Mouse (Mus musculus): ENCODE results near the gene Enthd1.
"Not testable (repeated sequence)": the region's sequence is repeated elsewhere in the genome, so short reads cannot be mapped to it uniquely, and the experiment has no call there.

Enthd1 gene

DNA sequence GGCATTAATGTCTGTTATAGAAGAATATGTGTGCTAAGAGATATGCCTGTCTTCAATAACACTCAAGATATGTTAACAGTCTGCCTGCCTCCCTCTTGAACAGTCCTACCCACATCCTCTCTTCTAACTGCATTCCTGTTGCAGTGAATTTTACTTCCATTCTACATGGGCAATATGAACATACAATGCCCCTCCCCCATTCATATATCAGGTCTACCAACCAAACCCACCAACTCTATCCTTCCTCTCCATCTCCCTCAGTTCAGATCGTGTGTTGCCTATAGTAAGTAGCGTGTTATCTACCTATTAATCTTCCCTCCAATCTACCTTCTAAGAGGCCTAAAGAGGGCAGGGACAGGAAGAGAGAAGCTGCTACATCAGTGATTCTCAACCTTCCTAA lies 26.9 kb downstream of the Enthd1 start:
- no peak for DNase-seq (ENCODE audit: low spot score in 2 of 2)

DNA sequence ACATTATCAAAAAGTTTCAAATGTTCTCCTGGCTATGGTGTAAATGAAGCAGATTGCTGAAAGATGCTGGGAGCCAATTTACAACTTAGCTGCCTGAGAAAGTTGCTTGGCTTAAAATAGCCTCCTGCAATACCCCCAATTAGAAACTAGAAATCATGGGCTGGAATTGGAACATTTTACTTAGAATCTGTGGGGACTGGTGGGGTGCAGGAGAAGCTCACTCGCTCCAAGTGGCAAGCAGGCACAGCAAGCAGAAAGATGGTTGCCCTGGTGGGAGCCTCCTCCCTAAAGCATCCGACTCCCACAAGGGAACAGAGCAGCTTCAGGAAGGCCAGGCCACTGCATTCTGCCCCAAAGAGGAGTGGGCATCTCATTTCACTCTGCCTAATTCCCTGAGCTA lies 28.9 kb downstream of the Enthd1 start:
- DNase-seq (ENCODE audit: low spot score in 2 of 2), result peak; percentile 31 to 39

DNA sequence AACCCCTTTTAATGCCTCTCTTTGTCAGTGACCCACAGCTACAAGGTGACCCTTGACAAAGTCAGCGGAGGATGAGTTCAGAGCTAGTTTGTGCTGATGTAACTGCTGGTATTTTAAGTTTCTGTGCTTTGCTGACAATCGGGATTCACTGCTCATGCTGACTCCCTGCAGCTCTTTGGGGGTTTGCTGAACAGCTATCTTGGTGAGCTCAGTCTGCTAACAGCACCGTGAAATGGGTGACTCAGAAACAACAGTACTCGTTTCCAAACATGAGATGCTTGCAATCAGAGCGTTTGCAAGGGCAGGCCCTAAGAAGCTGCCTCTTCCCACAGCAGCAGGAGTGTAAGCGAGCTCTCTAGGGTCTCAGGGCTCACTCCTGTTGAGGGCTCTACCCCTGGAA lies 31.7 kb downstream of the Enthd1 start:
- peak; percentile 32 to 36 for DNase-seq (ENCODE audit: low spot score in 2 of 2)

DNA sequence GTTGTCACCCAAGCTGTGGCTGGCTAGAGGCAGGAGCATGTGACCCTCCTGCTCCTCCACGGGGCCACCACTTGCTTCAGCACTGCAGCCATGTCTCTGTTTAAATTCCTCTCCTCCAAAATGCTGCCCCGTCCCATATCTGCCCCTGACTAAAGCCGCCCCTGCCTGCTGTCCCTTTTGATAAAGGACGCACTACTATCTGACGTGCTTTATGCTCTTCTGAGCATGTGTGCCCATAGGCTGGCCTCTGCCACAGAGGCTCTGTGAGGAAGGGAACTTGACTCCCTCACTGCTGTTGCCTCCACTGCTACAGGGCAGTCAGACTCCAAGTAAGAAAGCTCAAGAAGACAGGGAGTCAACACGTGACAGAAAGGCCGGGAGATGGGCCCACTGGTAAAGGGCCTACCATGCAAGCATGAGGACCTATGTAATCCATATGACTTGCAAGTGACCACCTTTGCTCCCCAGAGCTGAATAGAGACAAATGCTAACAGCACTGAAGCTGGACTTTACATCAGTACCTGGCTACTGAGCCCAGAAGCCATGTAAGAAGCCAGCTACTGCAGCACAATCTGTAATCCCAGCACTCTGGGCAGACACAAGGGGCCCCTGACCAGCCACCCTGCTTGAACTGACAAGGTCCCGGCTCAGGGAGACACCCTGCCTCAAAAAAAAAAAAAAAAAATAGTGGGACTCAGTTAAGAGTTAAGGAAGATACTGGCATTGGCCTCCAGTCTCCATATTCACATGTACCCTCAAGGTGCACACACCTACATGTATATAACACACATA lies 32.5 kb downstream of the Enthd1 start:
- DNase-seq (ENCODE audit: low spot score in 2 of 2), result no peak

DNA sequence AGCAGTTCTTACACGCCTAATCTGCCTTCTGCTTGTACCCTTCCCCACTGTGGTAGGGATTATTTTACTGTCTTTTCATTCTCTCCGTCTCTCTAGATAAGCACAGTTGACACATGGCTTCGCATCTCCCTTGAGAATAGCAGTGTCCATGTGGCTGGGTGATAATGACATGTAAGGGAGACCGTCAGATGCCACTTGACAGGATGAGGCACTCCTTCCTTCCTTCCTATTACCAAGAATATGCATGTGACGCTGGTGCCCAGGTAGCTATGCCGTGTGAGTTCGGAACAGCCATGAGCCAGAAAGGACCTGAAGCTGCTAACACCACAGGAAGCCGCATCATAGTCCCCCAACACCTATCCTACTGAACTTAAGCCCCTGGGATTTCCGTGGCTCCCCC lies 33.9 kb downstream of the Enthd1 start:
- no peak for DNase-seq (ENCODE audit: low spot score in 2 of 2)

DNA sequence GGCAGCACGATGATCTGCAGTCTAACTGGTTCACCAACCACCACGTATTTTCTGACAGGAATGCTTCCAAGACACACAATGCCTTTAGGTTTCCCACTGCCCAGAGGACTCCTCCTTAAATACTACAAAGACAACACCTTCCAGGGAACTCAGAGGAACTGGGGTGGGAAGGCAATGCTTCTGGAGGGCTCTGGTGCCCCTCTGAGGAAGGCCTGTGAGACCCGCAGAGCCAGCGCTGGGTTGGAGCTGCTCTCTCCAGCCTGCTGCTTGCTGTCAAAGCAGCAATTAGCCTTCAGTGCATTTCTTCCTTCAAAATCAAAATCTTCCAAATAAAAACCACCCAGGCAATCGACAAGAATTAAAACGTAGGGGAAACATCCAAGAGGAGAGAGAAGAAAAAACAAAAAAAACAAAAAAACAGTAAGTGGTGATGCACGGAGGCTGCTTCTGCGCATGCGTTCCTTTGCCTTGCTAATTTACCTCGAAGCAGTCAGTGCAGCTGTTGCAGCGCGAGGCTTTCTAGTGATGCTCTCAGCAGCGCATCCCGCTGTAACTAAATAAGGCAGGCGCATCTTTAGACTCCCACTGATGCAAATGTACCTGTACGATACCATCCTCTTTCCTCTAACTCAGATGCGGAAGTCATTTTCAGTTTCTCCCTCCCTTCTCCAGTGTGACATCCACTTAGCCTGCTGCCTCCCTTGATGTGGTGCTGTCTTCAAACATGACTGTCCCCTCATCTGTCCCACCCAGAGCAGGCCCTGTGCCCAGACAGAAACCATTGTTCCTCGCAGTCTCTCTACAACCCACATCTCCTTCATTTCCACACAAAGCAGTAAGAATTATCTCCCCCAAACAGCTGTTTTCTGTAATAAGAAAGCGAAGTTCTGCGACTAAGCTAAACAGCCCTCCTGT lies 34.7 kb downstream of the Enthd1 start:
- peak; percentile 69 to 72 for DNase-seq (ENCODE audit: low spot score in 2 of 2)

DNA sequence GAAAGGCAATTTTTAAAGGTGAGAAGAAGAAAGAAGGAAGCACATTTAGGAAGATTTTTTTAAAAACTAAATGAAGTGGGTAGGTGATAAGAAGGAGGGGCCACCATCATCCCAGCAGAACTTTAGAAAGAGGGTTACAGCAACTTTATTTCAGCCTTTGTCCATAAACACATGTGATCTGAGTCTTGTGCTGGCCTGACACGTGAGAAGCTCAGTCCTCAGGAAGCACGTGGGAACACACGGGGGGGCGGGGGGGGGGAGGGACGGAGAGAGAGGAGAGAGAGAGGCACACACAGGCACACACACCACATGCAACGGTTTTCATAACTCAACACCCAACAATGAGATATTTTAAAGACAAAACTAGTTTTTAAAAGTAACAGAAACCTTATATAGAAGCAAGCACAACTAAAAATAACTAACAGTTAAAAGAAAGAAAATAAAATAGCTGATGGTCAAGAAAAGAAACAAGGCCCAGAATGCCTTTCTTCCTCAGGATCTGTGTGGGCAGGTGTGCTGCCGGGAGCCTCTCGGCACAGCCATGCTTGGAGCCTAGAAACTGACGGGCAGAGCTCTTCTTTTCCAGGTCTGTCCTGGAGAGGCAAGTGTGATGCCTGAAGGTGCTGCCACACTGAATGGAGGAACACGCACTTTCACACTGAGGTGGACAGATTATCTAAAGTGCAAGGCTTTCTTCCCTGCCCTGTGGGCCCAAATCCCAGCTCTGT lies 43.1 kb downstream of the Enthd1 start:
- no peak for DNase-seq (ENCODE audit: low spot score in 2 of 2)

DNA sequence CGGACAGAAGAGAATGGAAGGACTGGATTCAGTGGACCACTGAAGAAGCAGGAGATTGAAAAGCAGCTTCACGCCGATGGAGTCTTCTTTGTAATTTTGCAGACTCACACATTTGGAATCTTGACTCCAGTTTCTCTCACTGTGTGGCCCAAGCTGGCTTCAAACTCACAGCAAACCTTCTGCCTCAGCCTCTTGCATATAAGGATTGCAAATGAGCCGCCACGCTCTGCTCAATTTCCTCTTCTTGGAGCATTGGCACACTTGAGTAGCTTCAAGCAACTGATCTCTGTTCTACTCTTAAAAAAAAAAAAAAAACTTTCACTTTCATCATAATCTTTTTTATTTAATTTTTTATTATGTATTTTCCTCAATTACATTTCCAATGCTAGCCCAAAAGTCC lies 45.0 kb downstream of the Enthd1 start:
- DNase-seq (ENCODE audit: low spot score in 2 of 2), result no peak

DNA sequence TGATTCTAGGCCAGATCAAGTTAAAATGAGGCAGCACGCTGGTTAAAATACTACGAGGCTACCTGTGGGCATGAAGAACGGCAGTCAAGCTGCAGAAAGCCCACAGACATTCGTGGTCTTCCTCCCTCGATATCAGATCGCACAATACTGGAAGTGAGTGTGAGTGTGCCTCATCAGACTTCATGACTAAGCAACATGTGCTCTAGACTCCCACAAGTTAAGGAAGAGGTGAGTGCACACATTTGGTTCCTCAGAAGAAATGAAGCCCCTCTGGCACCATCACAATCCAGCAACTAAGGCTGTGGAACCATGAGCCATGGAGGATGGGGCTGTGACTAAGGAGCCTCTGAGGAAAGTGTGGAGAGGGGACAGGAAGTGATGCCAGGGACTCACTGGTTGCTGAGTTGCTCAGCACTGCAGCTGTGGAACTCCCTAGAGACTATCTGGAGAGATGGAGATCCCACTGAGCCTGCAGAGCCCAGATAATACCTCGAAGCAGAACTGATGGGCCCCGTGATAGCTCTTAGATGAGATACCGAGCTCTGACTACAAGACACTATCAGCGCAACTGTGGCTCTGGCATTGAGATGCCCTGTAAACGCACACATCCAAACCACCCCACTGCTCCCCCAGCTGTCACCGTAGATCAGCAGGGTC lies 46.3 kb downstream of the Enthd1 start:
- no peak for DNase-seq (ENCODE audit: low spot score in 2 of 2)

DNA sequence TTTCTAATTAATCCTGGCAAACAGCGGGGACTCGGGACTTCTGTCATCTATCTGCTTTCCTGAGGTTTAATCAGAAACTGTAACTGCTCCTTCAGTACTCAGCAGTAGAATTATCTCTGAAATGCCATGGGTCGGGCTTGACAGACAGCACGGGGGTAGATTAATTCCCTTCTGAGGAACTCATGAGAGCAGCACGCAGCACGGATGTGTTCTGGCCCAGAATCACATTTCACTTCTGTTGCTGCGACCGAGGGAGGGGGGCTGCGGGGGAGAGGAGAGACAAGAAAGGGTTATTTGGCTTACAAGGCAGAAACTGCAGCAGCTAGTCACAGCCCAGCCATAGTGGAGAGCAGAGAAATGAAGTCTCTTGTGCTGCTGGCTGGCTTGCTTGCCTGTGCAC lies 47.0 kb downstream of the Enthd1 start:
- DNase-seq (ENCODE audit: low spot score in 2 of 2), result peak; percentile 32 to 45

DNA sequence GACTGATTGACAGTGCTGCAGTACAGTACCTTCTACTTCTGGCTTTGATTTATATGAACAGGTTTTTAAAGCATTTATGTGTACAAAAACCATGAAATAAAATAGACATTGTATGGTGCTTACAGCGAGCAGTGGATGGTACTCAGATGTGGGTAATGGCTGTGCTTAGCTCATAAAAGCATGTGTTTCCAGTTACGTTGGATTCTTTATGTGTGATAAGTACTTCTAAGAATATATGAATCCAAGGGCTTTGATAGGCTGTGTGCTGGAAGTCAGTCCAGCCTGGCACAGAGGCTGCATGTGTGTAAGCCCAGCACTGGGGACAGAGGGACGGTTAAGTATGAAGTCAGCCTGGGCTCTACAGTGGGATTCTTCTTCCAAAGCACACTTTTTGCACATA lies 48.4 kb downstream of the Enthd1 start:
- DNase-seq (ENCODE audit: low spot score in 2 of 2), result no peak

DNA sequence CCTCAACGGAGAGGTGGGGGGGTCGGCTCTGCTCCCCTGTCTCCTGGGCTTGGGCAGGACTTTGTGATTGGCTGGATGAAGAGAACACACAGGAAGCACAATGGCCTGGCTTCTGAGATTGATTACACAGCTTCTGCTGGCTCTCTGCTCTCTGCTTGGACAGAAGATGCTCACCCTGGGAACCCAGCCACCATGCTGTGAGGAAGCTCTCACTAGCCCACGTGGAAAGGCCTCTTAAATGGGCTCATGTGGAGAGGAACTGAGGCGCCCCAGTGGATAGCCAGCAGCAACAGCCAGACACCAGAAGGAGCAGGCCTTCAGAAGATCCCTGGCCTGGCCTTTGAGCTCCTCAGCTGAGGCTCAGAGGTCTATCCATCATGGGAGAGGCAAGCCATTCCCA lies 59.9 kb downstream of the Enthd1 start:
- no peak for DNase-seq (ENCODE audit: low spot score in 2 of 2)

DNA sequence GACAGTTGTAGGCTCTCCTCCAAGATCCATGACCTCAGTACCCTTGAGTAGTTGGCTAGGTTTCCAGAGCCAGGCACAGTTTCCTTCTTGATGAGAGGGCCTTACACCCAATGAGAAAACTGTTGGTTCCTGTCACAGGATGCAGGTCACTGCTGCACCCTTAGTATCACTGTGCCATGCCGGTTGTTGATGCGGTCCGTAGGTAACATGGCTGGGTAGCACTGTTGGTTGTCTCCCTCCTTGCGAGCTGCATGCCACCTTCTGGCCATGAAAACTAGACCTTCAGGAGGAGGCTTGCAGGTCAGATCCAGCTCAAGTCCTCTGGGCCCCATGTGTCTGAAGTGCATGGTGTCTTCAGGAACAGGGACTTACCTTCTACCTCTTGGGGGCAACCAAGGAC lies 61.8 kb downstream of the Enthd1 start:
- not testable (repeated sequence) for DNase-seq (ENCODE audit: low spot score in 2 of 2)

DNA sequence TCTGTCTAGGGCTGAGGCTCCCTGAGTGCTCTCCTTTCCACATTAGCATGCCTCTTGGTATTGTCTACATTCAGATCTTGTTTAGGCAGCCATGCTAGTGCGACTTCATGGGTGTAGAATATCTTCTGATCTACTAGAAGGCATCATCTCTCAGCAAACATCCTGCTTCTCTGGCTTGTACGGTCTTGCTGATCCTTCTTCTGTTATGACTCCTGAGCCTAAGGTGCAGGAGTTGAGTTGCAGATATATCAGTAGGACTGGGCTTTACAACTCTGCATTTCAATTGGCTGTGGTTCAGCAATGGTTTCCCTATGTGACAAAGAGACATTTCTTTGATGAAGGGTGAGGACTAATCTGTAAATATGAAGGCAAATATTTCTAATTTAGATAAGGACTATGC lies 62.2 kb downstream of the Enthd1 start:
- no peak for DNase-seq (ENCODE audit: low spot score in 2 of 2)

DNA sequence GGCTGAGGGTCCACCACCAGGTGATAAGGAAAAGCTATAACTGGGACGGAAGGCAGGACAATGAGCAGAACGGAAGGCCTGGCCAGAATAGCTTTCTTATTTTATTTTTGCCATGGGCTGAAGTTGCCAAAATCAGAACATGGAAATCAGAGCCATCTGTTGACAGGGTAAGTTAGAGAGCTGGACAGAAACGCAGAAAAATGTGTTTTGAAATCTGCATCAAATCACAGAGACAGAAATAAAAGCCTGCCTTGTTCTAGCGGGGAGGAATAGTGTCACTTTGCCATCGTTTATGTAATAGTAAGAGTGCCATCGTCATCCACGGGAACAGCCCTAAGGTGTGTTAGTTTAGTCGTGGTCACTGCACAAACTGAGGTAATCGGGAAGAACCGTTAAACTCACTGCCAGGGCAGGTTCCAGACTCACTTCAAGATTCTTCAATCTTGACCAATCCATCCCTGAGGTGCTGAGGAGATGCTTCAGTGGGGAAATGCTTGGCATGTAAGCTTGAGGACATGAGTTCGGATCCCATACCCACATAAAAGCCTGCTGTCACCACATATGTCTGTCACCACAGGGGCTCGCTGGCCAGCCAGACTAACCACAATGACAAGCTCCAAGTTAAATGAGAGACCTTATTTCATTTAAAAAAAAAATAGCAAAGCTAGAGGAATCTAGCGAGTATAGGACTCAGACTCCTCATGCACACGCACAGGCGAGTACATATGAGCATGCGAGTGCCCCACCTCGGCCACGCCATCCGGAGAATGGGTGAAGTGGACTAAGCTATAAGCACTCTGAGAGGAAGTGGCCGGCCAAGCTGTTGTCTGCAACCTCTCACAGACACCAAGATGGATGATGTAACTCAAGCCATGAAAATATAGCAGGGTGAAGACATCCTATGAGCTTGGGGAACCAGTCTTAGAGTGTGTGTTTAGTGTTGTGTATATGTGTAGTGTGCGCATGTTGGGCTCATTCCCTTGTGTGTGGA lies 63.6 kb downstream of the Enthd1 start:
- peak in 1 of 2 experiments; percentile 30 for DNase-seq (ENCODE audit: low spot score in 2 of 2)

DNA sequence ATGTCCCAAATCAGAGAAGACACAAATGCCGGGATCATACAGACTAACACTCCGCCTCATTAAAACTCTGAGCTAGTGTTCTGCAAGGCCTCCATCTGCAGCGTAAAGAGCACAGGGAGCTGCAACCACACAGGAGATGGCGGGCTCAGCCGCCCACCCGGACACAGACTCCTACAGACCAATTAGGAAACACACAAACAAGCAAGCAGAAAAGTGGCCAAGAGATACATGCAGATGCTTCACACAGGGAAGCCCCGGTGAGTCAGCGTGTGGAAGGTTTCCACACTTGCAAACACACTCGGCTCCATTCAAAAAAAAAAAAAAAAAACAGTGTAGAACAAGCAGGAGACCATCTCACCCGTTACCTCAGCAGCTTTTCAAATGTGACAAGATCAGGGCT lies 64.5 kb downstream of the Enthd1 start:
- peak; percentile 54 to 62 for DNase-seq (ENCODE audit: low spot score in 2 of 2)

DNA sequence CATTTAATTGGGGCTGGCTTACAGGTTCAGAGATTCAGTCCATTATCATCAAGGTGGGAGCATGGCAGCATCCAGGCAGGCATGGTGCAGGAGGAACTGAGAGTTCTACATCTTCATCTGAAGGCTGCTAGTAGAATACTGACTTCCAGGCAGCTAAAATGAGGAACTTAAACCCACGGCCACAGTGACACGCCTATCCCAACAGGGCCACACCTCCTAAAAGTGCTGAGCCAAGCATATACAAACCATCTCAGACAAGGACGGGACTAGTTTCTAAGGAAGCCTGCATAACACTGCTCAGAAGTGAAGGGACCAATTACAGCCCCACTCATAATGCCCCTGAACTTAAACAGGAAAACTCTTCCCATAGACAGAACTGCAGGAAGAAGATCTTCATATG lies 67.2 kb downstream of the Enthd1 start:
- DNase-seq (ENCODE audit: low spot score in 2 of 2), result not testable (repeated sequence)

DNA sequence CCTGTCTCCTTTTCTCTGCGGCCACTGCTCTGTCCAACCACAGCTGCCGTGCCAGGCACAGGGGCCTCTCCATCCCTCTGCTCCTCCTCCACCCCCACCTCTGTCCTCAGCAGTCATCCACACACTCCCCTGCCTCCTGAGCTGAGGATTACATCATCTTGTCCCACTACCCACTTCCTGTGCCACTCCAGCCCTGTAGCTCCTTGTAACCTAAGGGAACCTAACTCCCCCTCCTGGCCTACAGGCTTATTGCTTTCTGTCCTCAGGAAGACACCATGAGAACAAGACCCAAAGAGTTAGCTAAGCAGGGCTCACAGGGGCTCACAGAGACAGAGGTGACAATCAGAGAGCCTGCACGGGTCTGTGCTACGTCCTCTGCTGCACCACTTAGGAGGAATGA lies 73.5 kb downstream of the Enthd1 start:
- DNase-seq (ENCODE audit: low spot score in 2 of 2), result no peak

DNA sequence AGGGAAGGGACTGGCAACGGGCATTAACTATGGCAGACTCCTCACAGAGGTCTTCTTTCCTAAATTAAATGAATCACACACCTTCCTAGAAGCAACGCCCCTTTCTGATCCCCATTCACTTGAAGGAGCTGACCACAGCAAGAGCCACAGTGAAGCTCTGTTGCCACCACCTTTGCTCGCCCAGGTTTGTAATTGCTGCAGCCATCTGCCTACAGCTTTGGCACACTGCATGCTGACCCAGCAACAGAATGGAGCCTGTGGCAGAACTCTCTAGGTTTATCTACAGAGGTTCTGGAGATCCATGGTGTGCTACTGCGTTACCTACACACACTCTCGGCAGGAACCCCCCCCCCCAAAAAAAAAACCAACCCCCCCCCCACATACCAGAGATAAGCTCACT lies 74.8 kb downstream of the Enthd1 start:
- no peak for DNase-seq (ENCODE audit: low spot score in 2 of 2)

DNA sequence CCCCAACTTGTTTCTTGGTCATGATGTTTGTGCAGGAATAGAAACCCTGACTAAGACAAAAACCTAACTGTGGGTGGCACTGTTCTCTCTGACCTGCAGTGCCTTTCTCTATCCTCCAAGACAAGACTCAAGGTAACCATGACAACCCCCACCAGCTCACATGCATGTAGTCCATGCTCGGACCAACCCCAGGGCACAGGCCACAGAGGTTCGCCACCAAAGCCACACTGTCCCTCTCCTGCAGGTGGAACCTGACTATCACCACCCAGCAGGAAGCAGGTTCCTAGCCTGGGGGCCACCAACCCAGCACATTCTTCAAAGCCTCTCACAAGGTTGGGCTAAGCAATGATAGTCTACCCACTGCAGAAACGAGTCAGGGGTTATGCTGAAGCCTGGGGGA lies 76.3 kb downstream of the Enthd1 start:
- no peak for DNase-seq (ENCODE audit: low spot score in 2 of 2)

DNA sequence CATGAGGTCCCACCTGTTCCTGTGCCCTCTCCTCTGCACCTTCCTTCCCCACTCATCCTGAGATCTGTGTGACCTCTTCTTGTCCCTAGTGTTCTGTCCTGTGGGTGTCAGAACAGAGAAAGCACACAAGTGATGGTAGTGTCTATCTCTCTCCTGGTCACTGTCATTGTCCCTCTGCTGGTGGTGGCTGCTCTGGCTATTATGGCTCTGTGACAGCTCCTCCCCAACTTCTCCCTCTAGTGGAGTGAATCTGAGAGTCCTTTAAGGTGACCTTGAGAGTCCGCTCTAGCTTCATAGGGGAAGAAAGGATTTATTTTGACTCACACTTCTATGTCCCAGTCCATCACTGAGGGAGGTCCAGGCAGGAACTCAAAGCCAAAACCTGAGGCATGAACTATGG lies 79.4 kb downstream of the Enthd1 start:
- no peak for DNase-seq (ENCODE audit: low spot score in 2 of 2)
